Mouse (Mus musculus) C2C12 (cell line): ENCODE measurements at regions not wholly inside any gene's neighbourhood (a gene's known extent, or its start where the extent isn't known, plus 50 kb on each side); places are given as distances from the start of the nearest gene placed in this dataset.

Experiments
- CTCF ChIP-seq: IDR thresholded peaks from one replicate; pipeline ENCODE4 v1.5.1; 2011; ENCODE audit not compliant: control insufficient read depth, insufficient read depth, insufficient read length
- FOSL1 ChIP-seq: IDR thresholded peaks from one replicate; pipeline ENCODE4 v1.8.0; 2011; ENCODE audit warnings: mild to moderate bottlenecking, low read length; ENCODE audit not compliant: poor library complexity, insufficient read depth, severe bottlenecking
- MAX ChIP-seq: IDR thresholded peaks from one replicate; pipeline ENCODE4 v1.6.1; 2011; ENCODE audit warnings: mild to moderate bottlenecking, control low read depth
- MYOG ChIP-seq: IDR thresholded peaks from one replicate; pipeline ENCODE4 v1.6.1; 2011; ENCODE audit not compliant: control insufficient read depth, insufficient read length; ENCODE audit errors: extremely low read depth
- USF1 ChIP-seq: IDR thresholded peaks from one replicate; pipeline ENCODE4 v1.6.1; 2011; ENCODE audit warnings: low read depth, mild to moderate bottlenecking, control low read depth, moderate library complexity

- no peak for TF ChIP-seq CTCF
- TF ChIP-seq USF1: no peak
- TF ChIP-seq MAX: no peak
- no peak for TF ChIP-seq MYOG
- TF ChIP-seq FOSL1: no peak
These were observed 50.1 kb upstream of the Pim1 start for GRCm38 (mm10) chr17:29440490-29440889.
